Mouse (Mus musculus) heart, adult 2 months (tissue): ENCODE results near the gene Ncf2. TPM values are rescaled to one million over a fixed set of nuclear protein-coding genes. Genes with fewer than 3 reads are reported as not detected.

Source experiments
- DNase-seq, 2 experiments: peaks; one replicate each; pipeline ENCODE4 v3.0.0; 2021
- H3K27ac ChIP-seq: fragments of 200-600 bp; 2 replicates; pipeline ENCODE4 v1.8.1; 2022
- H3K27me3 ChIP-seq: fragments of 200-500 bp; 2 replicates; pipeline ENCODE4 v1.6.1; 2012; ENCODE audit warnings: mild to moderate bottlenecking, low read length, inconsistent platforms, mixed read lengths; ENCODE audit not compliant: control insufficient read depth, insufficient read depth
- H3K36me3 ChIP-seq: fragments of 200-500 bp; 2 replicates; pipeline ENCODE4 v1.6.1; 2012; ENCODE audit warnings: low read length, inconsistent platforms; ENCODE audit not compliant: control insufficient read depth, insufficient read depth
- H3K4me1 ChIP-seq: fragments of 200-500 bp; 2 replicates; pipeline ENCODE4 v1.6.1; 2011; ENCODE audit warnings: low read length; ENCODE audit not compliant: control insufficient read depth, insufficient read depth
- H3K4me3 ChIP-seq: fragments of 200-600 bp; 2 replicates; pipeline ENCODE4 v1.8.1; 2022
- H3K79me2 ChIP-seq: fragments of 200-500 bp; replicated peaks from 2 replicates; pipeline ENCODE4 v1.6.1; 2012; ENCODE audit warnings: mild to moderate bottlenecking, inconsistent platforms, low read length, moderate library complexity, mixed read lengths; ENCODE audit not compliant: control insufficient read depth, insufficient read depth
- H3K9ac ChIP-seq: fragments of 200-500 bp; 2 replicates; pipeline ENCODE4 v1.6.1; 2012; ENCODE audit warnings: low read depth, mild to moderate bottlenecking, control low read depth, inconsistent platforms, low read length, mixed read lengths
- CTCF ChIP-seq: fragments of 200-600 bp; IDR thresholded peaks from 2 replicates; pipeline ENCODE4 v1.8.1; 2022; ENCODE audit warnings: antibody characterized with exemption, mild to moderate bottlenecking, moderate library complexity
- EP300 ChIP-seq: fragments of 200-500 bp; IDR thresholded peaks from 2 replicates; pipeline ENCODE4 v1.6.1; 2011; ENCODE audit warnings: low read depth, low read length, control low read depth; ENCODE audit not compliant: insufficient read depth
- POLR2A ChIP-seq: fragments of 200-500 bp; IDR thresholded peaks from 2 replicates; pipeline ENCODE4 v1.6.1; 2011; ENCODE audit warnings: mild to moderate bottlenecking, low read depth, low read length, control low read depth; ENCODE audit not compliant: insufficient read depth
- WGBS: fragments of 180-500 bp; shearing (Covaris S2); methylation state at CpG from one replicate; pipeline ENCODE4 v1.1.7; 2018; 5-methylcytosine and 5-hydroxymethylcytosine counted together
- intact Hi-C: fragments of 180-260 bp; cut with DNase I; formaldehyde crosslinking; loops from one replicate; pipeline ENCODE4 v1.15.1; 2025
- polyA plus RNA-seq: library from polyadenylated mRNA; depleted of rRNA; stranded (reverse); fragments of >200 nt; gene quantifications from 2 replicates; pipeline ENCODE4 v1.2.3, GENCODE M21; 2012
- total RNA-seq, 2 experiments: library from RNA; stranded (reverse); gene quantifications; 2 replicates each; pipeline ENCODE4 v1.2.3; 2021

Ncf2 gene
- total and polyA plus RNA-seq, 3 experiments, result 3.2 to 4.0 (median 3.3) TPM

DNA sequence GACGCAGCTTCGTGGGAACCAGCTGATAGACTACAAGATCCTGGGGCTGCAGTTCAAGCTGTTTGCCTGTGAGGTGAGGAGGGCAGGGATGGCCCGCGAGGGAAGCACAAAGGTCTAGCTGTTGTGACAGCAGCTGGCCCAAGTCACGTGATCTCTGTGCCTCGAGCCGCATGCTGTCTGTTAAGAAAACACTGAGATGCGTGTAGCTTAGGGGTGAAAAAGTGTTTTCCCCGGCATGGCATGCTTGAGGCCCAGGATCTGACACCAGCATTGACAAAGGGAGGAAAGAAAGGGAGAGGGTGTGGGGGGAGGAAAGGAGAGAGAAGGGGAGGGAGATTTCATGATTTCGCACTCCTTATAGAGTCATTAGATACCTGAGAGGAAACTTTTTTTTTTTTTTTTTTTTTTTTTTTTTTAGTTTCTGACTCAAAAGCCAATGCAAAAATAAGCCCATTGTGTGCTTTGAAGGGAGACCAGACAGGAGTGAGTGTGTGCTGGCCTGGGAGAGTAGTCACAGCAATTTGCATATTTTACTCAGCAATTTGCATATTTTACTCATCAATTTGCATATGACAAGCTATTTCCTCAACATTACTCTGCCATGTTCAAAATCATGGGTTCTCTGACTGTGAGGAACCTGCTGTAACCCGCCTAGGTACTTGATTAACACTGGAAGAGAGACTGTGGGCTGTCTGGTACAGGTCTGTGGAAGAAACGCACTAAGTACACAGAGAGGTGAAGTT lies 17.2 kb downstream of the Ncf2 start:
- no peak for TF ChIP-seq POLR2A
- no peak for TF ChIP-seq CTCF
- no peak for TF ChIP-seq EP300

GRCm38 (mm10) chr1:152817794-152818193 lies 17.8 kb downstream of the Ncf2 start:
- peak; percentile 55; the same call in 1 of the 2 replicates for TF ChIP-seq EP300
- TF ChIP-seq CTCF, result no peak
- H3K36me3 ChIP-seq, result no peaks in the 10 kb centered on the region
- no peaks in the 10 kb centered on the region for H3K79me2 ChIP-seq
- intact Hi-C loops, result no loop called here
- H3K27me3 ChIP-seq, result no peaks in the 10 kb centered on the region
- DNase-seq, result peak; percentile 58 to 79
- H3K9ac ChIP-seq, result no peak overlapping the region
- WGBS, result 10% methylated on average over 10 of the region's 10 CpGs
- no peak overlapping the region for H3K4me3 ChIP-seq
- H3K4me1 ChIP-seq, result peaks cover 7% of the 10 kb centered on the region
- H3K27ac ChIP-seq, result peak overlapping the region; percentile 65

More for the DNA sequence above, 17.2 kb downstream of the Ncf2 start:
- H3K36me3 ChIP-seq, result no peaks in the 10 kb centered on the region
- intact Hi-C loops, result no loop called here
- no peak for DNase-seq
- WGBS, result 53% methylated on average over 12 of the region's 12 CpGs
- H3K4me1 ChIP-seq, result peaks cover 7% of the 10 kb centered on the region
- peak overlapping the region; percentile 65 for H3K27ac ChIP-seq
- no peaks in the 10 kb centered on the region for H3K79me2 ChIP-seq
- no peak overlapping the region for H3K4me3 ChIP-seq
- H3K27me3 ChIP-seq, result no peaks in the 10 kb centered on the region
- H3K9ac ChIP-seq, result no peak overlapping the region

GRCm38 (mm10) chr1:152819558-152819957 lies 19.6 kb downstream of the Ncf2 start:
- intact Hi-C loops, result no loop called here
- Histone ChIP-seq H3K4me1 (peaks cover 7% of the 10 kb centered on the region), H3K27ac (no peak overlapping the region), H3K4me3 (no peak overlapping the region), H3K79me2 (no peaks in the 10 kb centered on the region), H3K9ac (no peak overlapping the region), H3K36me3 (no peaks in the 10 kb centered on the region), H3K27me3 (no peaks in the 10 kb centered on the region)
- WGBS, result 86% methylated on average over 6 of the region's 6 CpGs
- TF ChIP-seq CTCF (no peak), POLR2A (no peak), EP300 (no peak)
- no peak for DNase-seq

DNA sequence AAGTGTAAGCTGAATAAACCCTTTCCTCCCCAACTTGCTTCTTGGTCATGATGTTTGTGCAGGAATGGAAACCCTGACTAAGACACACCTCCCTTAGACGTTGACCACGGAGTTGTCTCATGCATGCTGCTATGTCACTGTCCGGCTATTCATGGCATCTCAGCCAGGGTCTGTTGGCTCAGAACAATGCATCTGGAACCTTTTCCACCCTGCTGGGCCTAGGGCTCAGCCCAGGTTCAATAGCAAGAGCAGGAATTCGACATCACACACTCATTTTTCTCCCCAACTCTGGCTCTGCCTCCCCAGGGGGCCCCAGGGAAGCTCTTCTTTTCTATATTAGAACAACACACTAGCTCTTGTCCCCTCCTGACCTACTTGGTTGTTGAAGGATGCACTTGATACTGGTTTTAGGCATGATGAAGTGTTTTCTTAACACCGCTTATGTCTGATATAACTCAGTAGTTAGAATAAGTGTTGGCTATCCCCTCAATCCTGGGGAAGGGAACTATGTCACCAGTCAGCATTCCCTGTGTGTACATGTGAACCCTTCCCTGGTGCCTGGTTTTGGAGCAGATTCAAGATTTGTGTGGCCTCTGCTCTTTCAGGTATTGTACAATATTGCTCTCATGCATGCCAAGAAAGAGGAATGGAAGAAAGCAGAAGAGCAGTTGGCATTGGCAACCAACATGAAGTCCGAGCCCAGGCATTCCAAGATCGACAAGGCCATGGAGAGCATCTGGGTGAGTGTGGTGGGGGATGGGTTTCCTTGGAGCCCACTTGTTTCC lies 21.1 kb downstream of the Ncf2 start:
- TF ChIP-seq POLR2A (no peak), CTCF (no peak), EP300 (no peak)
- Histone ChIP-seq H3K4me3 (no peak overlapping the region), H3K36me3 (no peaks in the 10 kb centered on the region), H3K27ac (no peak overlapping the region), H3K27me3 (no peaks in the 10 kb centered on the region), H3K4me1 (peaks cover 7% of the 10 kb centered on the region), H3K9ac (no peak overlapping the region), H3K79me2 (no peaks in the 10 kb centered on the region)
- no peak for DNase-seq
- 64% methylated on average over 7 of the region's 7 CpGs for WGBS
- intact Hi-C loops, result no loop called here

GRCm38 (mm10) chr1:152821746-152822145 lies 21.8 kb downstream of the Ncf2 start:
- H3K79me2 ChIP-seq, result no peaks in the 10 kb centered on the region

GRCm38 (mm10) chr1:152824206-152824605 lies 24.2 kb downstream of the Ncf2 start:
- no peak for TF ChIP-seq CTCF
- no peak for TF ChIP-seq POLR2A
- TF ChIP-seq EP300, result no peak
- no peak overlapping the region for H3K4me3 ChIP-seq
- H3K4me1 ChIP-seq, result peaks cover 2% of the 10 kb centered on the region; the same call in 1 of the 2 replicates
- no peaks in the 10 kb centered on the region for H3K36me3 ChIP-seq
- H3K27ac ChIP-seq, result no peak overlapping the region
- H3K79me2 ChIP-seq, result no peaks in the 10 kb centered on the region
- DNase-seq, result no peak
- intact Hi-C loops, result no loop called here
- no peak overlapping the region for H3K9ac ChIP-seq
- no peaks in the 10 kb centered on the region for H3K27me3 ChIP-seq
- WGBS, result 67% methylated on average over 9 of the region's 9 CpGs

More at GRCm38 (mm10) chr1:152821746-152822145, 21.8 kb downstream of the Ncf2 start:
- TF ChIP-seq CTCF (no peak), POLR2A (no peak)
- 77% methylated on average over 4 of the region's 4 CpGs for WGBS
- Histone ChIP-seq H3K27me3 (no peaks in the 10 kb centered on the region), H3K4me1 (peaks cover 8% of the 10 kb centered on the region), H3K27ac (no peak overlapping the region), H3K36me3 (no peaks in the 10 kb centered on the region), H3K4me3 (no peak overlapping the region), H3K9ac (no peak overlapping the region)
- intact Hi-C loops, result no loop called here
- no peak for DNase-seq
